Mouse (Mus musculus) lung, postnatal 36 days (tissue): ENCODE data around the gene Kcna10.

ENCODE experiments used
- DNase-seq: peaks from one replicate; pipeline ENCODE4 v3.0.0; 2022; ENCODE audit warnings: mixed read lengths

The Kcna10 gene

DNA sequence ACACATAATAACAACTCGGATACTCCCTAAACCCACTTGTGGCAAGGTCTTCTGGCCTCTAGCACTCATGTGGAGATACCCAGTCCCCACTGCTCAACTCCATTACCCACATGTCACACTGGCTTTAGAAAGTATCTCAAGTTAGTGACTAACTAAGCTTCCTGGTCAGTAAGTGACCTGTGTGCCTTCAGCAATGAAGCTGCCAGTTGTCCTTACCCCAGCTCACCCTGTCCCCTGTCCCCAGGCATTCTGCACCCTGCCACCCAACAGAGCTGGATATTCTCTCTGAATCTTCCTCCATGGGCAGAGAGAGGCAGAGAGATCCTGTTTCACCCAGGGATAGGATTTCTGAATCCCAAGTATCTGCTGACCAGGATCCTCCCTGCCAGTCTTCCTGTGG lies at the start of gene Kcna10:
Gene Kcna10 (plus strand): TSS at position 301 of the 400 bp plus-strand sequence.
- no peak for DNase-seq

DNA sequence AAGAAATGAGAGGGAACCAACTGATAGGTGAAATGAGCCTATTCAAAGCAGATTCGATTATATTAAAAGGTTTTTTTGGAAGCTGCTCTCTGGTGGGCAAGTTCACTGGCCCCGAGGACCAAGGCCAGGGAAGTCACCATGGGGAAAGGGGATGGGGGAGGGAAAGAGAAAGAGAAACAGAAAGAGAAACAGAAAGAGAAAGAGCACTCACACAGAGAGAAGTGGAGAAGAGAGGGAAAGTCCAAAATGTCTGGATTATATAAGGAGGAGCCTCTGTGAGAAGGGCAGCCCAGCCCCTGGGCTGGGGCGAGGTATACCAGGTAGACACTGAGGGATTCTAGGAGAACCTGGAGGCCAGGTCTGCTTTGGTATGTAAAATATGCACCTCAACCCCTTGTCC lies 48.4 kb upstream of the Kcna10 start:
- no peak for DNase-seq

DNA sequence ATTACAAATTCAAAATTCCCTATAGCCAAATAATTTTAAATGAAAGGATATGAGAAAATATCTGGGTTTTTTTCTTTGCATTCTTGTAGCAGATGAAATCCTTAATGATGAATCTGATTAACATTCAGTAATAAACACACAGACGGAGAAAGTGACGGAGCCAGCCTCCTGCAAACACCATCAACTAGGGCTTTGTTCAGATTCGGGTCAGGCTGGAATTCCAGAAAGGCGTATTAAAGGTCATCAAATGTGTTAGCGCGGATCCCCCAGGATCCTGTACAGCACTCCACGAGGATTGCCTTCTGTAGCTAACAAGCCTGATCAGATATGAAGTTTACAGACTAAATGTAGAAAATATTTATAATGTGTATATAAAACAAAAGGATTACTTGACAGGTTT lies 35.7 kb upstream of the Kcna10 start:
- DNase-seq, result no peak

DNA sequence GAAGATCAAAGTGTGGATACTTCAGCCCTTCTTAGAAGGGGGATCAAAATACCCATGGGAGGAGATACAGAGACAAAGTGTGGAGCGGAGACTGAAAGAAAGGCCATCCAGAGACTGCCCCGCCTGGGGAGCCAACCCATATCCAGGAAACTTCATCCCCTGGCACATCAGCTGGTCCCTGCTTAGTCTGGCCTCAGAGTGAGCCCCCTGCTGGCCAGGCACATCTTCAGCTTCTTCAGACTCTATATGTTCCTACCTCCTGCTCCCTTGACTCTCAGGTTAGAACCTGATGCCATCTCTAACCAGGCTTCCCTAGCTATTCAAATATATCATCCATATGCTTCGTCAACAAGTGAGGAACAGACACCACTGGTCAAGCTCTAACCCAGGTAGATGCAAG lies 33.9 kb upstream of the Kcna10 start:
- DNase-seq, result peak; percentile 67

- no peak for DNase-seq
Measured at GRCm38 (mm10) chr3:107150469-107150868, 32.4 kb upstream of the Kcna10 start.

- no peak for DNase-seq
Measured at GRCm38 (mm10) chr3:107150872-107151540, 31.9 kb upstream of the Kcna10 start.

DNA sequence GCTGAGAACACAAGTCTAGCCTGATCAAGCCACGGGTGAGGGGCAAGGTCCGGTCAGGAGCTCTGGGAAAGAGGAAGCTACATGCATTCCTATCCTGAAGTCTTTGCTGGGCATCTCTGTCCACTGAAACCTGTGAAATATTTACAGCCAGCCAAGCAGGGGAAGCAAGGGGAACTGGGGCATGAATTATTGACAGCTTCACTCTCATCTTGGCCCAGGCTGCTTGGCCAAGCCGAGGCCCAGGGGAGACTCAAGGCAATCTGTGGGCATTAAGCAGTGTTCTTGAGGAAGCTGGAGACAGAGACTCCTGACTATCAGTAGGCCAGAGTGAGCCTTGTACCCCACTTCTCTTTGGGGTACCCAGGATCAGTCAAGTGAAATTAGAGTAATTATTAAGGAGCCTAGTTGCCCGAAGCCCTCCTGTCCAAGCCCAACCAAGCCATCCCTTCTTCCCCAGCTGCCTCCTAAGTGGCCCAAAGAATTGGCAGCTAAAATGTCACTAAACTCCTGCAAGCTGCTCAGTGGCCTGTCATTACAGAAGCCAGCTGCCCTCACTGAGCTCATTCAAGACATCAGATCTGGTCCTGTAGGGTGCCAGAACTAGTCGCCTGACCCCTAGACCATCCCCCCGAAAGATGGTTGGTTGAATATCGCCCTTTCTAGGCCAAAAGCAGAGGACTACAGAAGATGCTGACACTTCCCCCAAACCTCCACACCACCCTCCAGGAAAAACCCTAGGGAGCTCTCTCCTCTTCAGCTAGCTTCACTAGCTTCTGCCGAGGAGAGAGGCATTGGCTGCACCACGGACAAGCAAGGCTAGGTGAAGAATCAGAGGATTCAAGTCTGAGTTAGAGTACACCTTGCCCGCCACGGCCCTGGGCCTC lies 28.8 kb upstream of the Kcna10 start:
- no peak for DNase-seq

DNA sequence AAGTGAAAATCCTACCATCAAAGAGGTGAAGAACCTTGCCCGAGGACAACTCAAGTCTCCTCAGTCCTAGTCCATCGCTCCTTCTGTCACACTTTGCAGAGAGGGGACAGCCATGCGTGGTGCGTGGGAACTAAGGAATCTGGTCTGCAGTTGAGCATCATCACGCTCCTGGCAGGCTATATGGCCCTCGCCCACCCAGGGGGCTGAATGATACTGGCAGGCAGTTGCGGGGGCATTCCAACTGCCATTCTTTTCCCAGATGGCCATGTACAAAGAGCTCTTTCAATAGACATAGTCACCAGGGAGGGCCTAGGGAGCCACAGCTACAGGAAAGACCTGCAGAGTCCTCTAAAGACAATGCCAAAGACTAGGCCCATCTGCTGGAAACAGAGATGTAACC lies 24.0 kb upstream of the Kcna10 start:
- DNase-seq, result no peak

GRCm38 (mm10) chr3:107159418-107159817 lies 23.4 kb upstream of the Kcna10 start:
- peak; percentile 5 for DNase-seq

DNA sequence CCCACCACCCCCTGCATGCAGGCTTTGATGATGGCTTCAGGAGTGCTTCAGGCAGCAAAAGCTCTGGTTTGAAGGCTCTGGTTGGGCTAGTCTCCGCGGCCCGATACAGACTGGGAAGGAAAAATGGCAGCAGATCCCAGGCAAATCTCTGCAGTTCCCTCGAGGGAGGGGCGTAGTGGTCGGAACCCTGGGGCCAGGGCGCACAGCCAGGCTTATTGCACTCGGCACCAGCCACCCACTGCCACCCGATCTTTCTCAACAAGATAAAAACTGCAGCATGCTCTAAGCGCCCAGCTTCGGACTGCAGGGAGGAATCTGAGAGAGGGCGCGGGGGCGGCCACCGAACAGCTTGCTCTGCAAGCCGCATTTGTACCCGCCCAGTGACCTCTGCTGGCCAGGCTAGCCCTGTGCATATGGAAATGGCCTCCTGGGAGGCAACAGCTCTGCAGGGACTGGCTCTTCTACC lies 23.0 kb upstream of the Kcna10 start:
- peak; percentile 1 for DNase-seq

GRCm38 (mm10) chr3:107162741-107163140 lies 20.1 kb upstream of the Kcna10 start:
- DNase-seq, result no peak

DNA sequence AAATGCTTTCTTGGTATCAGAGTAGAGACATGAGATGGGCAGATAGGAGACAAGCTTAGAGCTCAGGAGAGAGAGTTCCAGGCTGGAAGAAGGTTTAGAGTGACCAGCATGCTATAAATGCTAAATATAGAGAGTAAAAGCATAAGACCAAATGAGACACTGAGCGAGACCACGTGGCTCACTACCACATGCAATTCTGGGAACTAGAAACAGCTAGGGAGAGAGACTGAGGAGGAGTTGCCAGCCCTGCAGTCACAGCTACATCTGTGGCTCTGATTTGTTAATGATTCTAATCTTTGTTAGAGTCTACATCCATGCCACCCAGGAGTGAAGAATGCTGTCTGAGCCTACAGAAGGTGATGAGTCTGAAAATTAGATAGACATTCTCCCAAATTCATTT lies 13.3 kb upstream of the Kcna10 start:
- DNase-seq, result no peak

GRCm38 (mm10) chr3:107171964-107172363 lies 10.9 kb upstream of the Kcna10 start:
- DNase-seq, result no peak

DNA sequence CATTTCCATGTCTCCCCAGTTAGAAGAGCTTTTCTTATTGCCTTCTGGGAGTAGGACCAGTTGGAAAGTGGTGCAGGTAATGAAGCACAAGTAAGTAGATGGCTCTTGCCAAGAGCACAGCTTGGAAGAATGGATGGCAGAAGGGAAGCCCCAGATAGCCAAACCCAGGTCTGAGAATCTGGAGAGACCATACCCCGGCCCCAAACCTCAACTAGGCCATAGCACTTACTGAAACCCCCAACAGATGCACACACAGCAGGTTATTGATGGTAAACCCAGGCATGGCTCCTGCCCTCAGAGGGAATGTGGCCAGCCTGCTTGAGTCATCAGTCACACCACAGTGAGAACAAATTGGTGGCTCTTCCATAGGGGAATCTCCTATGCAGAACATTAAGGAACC lies 10.3 kb upstream of the Kcna10 start:
- DNase-seq, result no peak

GRCm38 (mm10) chr3:107175486-107175885 lies 7.4 kb upstream of the Kcna10 start:
- no peak for DNase-seq

GRCm38 (mm10) chr3:107176501-107176900 lies 6.4 kb upstream of the Kcna10 start:
- DNase-seq, result no peak

- DNase-seq, result no peak
Measured at GRCm38 (mm10) chr3:107180860-107181259, 2.0 kb upstream of the Kcna10 start.

- peak; percentile 24 for DNase-seq
Measured at GRCm38 (mm10) chr3:107183178-107183577, 322 bp downstream of the Kcna10 start.

DNA sequence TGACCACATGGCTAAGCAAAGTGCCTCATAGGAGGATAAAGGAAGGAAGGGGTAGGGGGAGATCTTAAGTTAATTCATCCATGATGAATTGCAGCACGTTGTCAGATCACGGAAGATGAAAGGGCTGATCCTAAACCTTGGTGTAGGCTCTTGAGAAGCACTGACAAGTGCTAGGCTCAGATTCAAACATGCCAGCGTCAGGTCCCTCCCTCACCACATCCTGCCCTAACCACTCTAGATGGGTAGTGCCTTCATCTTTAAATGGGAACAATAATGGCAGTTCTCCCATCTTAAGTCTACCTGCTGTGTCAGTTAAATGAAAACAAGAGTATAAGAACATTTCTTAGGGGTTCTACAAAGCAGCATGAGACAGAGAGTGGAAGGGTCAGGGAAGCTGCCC lies 2.7 kb downstream of the Kcna10 start:
- no peak for DNase-seq

GRCm38 (mm10) chr3:107187022-107187421 lies 4.2 kb downstream of the Kcna10 start:
- DNase-seq, result no peak

GRCm38 (mm10) chr3:107188226-107188899 lies 5.5 kb downstream of the Kcna10 start:
- peak; percentile 14 for DNase-seq

GRCm38 (mm10) chr3:107201310-107202180 lies 18.7 kb downstream of the Kcna10 start:
- DNase-seq, result no peak

DNA sequence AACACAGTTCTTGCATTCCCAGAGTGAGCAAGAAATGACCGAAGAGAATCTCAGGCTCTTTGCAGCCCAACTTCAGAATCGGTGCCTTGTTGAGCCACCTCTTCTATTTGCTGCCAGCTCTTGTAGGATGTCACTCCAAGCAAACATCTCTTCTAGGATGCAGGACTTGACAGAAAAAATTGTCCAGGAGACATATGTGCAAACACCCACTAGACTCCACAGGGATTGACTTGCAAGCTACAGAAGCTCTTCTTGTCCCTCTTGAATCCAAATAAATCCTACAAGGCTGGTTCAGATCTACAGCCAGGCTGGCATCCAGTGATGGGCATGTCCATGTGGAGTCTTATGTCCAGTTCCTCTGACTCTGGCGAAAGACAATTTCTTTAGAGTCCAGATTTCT lies 21.6 kb downstream of the Kcna10 start:
- no peak for DNase-seq
